Mouse (Mus musculus) forebrain, embryonic 16.5 days (tissue): ENCODE measurements at regions not wholly inside any gene's neighbourhood (a gene's known extent, or its start where the extent isn't known, plus 50 kb on each side); places are given as distances from the start of the nearest gene placed in this dataset.

ENCODE experiments used
- ATAC-seq: fragments of 200-750 bp; cut with Nextera tagmentation; 2 replicates; pipeline ENCODE4 v1.8.0; 2017; ENCODE audit warnings: mild to moderate bottlenecking, moderate library complexity
- H3K27ac ChIP-seq: fragments of 300-500 bp; sonication (generic); 2 replicates; pipeline ENCODE4 v1.5.1; 2014; ENCODE audit warnings: low read length, control low read depth
- H3K27me3 ChIP-seq: fragments of 300-500 bp; sonication (generic); replicated peaks from 2 replicates; pipeline ENCODE4 v1.6.1; 2014; ENCODE audit warnings: low read length; ENCODE audit not compliant: control insufficient read depth, insufficient read depth
- H3K36me3 ChIP-seq: fragments of 300-500 bp; sonication (generic); 2 replicates; pipeline ENCODE4 v1.6.1; 2014; ENCODE audit not compliant: control insufficient read depth, insufficient read depth
- H3K4me1 ChIP-seq: fragments of 300-500 bp; sonication (generic); replicated peaks from 2 replicates; pipeline ENCODE4 v1.6.1; 2014; ENCODE audit warnings: low read length; ENCODE audit not compliant: control insufficient read depth, insufficient read depth
- H3K4me2 ChIP-seq: fragments of 300-500 bp; sonication (generic); 2 replicates; pipeline ENCODE4 v1.6.1; 2014; ENCODE audit warnings: mild to moderate bottlenecking, low read length, control low read depth
- H3K4me3 ChIP-seq: fragments of 300-500 bp; sonication (generic); replicated peaks from 2 replicates; pipeline ENCODE4 v1.5.1; 2014; ENCODE audit warnings: mild to moderate bottlenecking, low read length, control low read depth
- H3K9ac ChIP-seq: fragments of 300-500 bp; sonication (generic); replicated peaks from 2 replicates; pipeline ENCODE4 v1.6.1; 2014; ENCODE audit warnings: low read depth, low read length, control low read depth
- H3K9me3 ChIP-seq: fragments of 300-500 bp; sonication (generic); 2 replicates; pipeline ENCODE4 v1.6.1; 2016; ENCODE audit warnings: low read length; ENCODE audit not compliant: control insufficient read depth
- WGBS: fragments of 180-500 bp; shearing (Covaris S2); extraction: QIAGEN DNeasy Blood & Tissue Kit; methylation state at CpG from one replicate; pipeline ENCODE4 v1.1.7; 2014; 5-methylcytosine and 5-hydroxymethylcytosine counted together

DNA sequence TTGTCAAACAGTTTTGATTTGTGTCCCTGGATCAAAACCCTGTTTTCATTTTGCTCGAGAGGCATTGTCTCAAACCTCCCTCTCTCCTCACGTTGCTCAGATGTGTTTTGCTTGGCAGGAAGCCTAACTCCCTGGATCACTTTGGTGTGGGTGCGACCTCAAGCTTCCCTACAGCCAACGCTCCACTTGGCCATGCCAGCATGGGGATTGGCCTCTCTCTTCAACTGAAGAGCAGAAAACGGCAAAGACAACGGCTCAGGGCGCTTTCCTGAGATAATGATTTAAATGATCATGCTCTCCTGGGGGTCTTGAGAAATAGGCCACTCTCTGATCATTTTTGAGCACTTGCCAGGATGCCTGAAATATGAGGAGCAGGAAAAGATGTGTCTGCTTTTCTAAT is 730.1 kb downstream of the Slc4a3 start:
- Histone ChIP-seq H3K9ac (no peak overlapping the region), H3K36me3 (no peaks in the 10 kb centered on the region), H3K27me3 (no peaks in the 10 kb centered on the region), H3K4me3 (no peak overlapping the region), H3K4me2 (no peak overlapping the region), H3K9me3 (no peaks in the 10 kb centered on the region), H3K27ac (no peak overlapping the region), H3K4me1 (peaks cover 4% of the 10 kb centered on the region; the same call in 1 of the 2 replicates)
- WGBS, result 30% methylated on average over 7 of the region's 7 CpGs
- ATAC-seq, result no peak

DNA sequence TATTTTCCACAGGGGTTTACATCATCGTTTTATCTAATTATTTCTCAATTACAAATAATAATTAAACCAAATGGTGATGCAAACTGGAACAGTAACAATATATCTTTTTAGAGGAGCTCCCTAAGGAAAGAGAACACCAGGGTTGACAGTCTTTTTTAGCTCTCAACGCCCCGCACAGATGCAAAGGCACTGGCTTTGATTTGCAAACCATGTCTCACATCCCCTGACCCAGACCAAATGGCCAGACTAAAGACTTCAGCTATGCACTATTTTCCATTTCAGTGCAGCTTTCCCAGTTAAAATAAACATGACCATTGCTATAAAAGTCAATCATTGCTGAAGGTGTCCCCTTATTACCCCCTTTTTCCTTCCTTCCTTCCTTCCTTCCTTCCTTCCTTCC is 730.6 kb downstream of the Slc4a3 start:
- H3K9me3 ChIP-seq, result no peaks in the 10 kb centered on the region
- no peak overlapping the region for H3K4me2 ChIP-seq
- no peak overlapping the region for H3K27ac ChIP-seq
- no peak overlapping the region for H3K9ac ChIP-seq
- H3K36me3 ChIP-seq, result no peaks in the 10 kb centered on the region
- WGBS, result 65% methylated on average over 3 of the region's 3 CpGs
- no peak for ATAC-seq
- peaks cover 4% of the 10 kb centered on the region; the same call in 1 of the 2 replicates for H3K4me1 ChIP-seq
- no peaks in the 10 kb centered on the region for H3K27me3 ChIP-seq
- H3K4me3 ChIP-seq, result no peak overlapping the region

GRCm38 (mm10) chr1:76283322-76283721 is 737.3 kb downstream of the Slc4a3 start:
- H3K36me3 ChIP-seq, result no peaks in the 10 kb centered on the region
- no peak for ATAC-seq
- no peak overlapping the region for H3K27ac ChIP-seq
- no peak overlapping the region for H3K4me3 ChIP-seq
- no peaks in the 10 kb centered on the region for H3K4me1 ChIP-seq
- no peak overlapping the region for H3K9ac ChIP-seq
- no peaks in the 10 kb centered on the region for H3K27me3 ChIP-seq
- H3K9me3 ChIP-seq, result no peaks in the 10 kb centered on the region
- WGBS, result 24% methylated on average over 3 of the region's 3 CpGs
- H3K4me2 ChIP-seq, result no peak overlapping the region

GRCm38 (mm10) chr1:76322943-76323559 is 777.0 kb downstream of the Slc4a3 start:
- H3K4me3 ChIP-seq, result no peak overlapping the region
- no peak overlapping the region for H3K9ac ChIP-seq
- no peak overlapping the region for H3K27ac ChIP-seq
- H3K36me3 ChIP-seq, result no peaks in the 10 kb centered on the region
- no peak overlapping the region for H3K4me2 ChIP-seq
- 86% methylated on average over 4 of the region's 4 CpGs for WGBS
- H3K4me1 ChIP-seq, result no peaks in the 10 kb centered on the region
- no peaks in the 10 kb centered on the region for H3K27me3 ChIP-seq
- ATAC-seq, result no peak
- H3K9me3 ChIP-seq, result no peaks in the 10 kb centered on the region

- Histone ChIP-seq H3K27me3 (no peaks in the 10 kb centered on the region), H3K36me3 (no peaks in the 10 kb centered on the region), H3K4me3 (no peak overlapping the region), H3K27ac (no peak overlapping the region), H3K4me1 (no peaks in the 10 kb centered on the region), H3K9me3 (no peaks in the 10 kb centered on the region), H3K4me2 (no peak overlapping the region), H3K9ac (no peak overlapping the region)
- no peak for ATAC-seq
- 73% methylated on average over 4 of the region's 4 CpGs for WGBS
Measured at GRCm38 (mm10) chr1:76323592-76323991, 777.5 kb downstream of the Slc4a3 start.

- H3K27me3 ChIP-seq, result no peaks in the 10 kb centered on the region
- H3K9me3 ChIP-seq, result no peaks in the 10 kb centered on the region
- H3K36me3 ChIP-seq, result no peaks in the 10 kb centered on the region
- H3K4me3 ChIP-seq, result no peak overlapping the region
- no peaks in the 10 kb centered on the region for H3K4me1 ChIP-seq
- no peak overlapping the region for H3K27ac ChIP-seq
- no peak overlapping the region for H3K9ac ChIP-seq
- no peak for ATAC-seq
- no peak overlapping the region for H3K4me2 ChIP-seq
Measured at GRCm38 (mm10) chr1:76336011-76336410, 789.9 kb downstream of the Slc4a3 start.

DNA sequence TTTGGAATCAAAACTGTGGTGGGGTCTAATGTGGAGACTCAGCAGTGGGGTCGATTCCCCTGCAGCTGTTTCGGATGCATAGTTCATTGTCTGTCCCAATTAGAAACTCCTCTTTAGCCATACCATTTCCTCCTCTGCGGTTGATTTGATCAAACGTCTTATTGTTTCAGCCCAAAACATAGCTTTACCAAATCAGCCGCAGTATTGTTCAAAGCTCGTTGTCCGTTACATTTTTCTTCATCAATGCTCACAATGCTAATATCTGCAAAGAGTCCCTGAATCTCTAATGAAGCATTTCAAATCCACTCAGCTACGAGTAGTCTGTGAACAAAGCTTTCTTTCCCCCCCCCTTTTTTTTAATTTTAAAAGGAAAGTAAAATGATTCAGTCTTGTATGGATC is 816.0 kb downstream of the Slc4a3 start:
- no peaks in the 10 kb centered on the region for H3K9me3 ChIP-seq
- H3K4me1 ChIP-seq, result no peaks in the 10 kb centered on the region
- ATAC-seq, result no peak
- H3K36me3 ChIP-seq, result no peaks in the 10 kb centered on the region
- WGBS, result 36% methylated on average over 8 of the region's 8 CpGs
- H3K27ac ChIP-seq, result no peak overlapping the region
- no peak overlapping the region for H3K9ac ChIP-seq
- H3K4me3 ChIP-seq, result no peak overlapping the region
- H3K4me2 ChIP-seq, result no peak overlapping the region
- H3K27me3 ChIP-seq, result no peaks in the 10 kb centered on the region

DNA sequence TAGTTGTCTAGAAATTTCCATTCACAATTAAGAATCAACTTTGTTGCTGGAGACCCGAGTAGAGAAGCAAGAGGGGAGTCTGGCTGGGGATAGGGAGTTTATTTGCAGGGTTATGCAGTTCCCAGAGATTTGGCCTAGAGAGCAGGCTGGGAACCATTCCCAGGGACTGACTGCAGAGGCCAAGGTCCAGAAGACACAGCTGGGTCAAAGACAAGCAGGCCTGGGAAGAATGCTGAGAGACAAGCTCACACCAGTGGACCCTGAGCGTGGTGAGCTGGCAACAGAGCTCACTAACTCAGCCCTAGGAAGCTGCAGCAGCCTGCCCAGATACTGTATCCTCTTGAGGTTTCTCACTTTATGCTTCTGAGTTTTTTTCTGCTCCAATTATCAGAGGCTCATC is 827.9 kb downstream of the Slc4a3 start:
- ATAC-seq, result no peak
- no peaks in the 10 kb centered on the region for H3K4me1 ChIP-seq
- 70% methylated on average over 2 of the region's 2 CpGs for WGBS

GRCm38 (mm10) chr1:76378154-76378553 is 832.1 kb downstream of the Slc4a3 start:
- H3K27me3 ChIP-seq, result no peaks in the 10 kb centered on the region

More for the DNA sequence above, 827.9 kb downstream of the Slc4a3 start:
- H3K36me3 ChIP-seq, result no peaks in the 10 kb centered on the region
- H3K4me3 ChIP-seq, result no peak overlapping the region
- no peaks in the 10 kb centered on the region for H3K27me3 ChIP-seq
- no peaks in the 10 kb centered on the region for H3K9me3 ChIP-seq
- H3K9ac ChIP-seq, result no peak overlapping the region
- no peak overlapping the region for H3K4me2 ChIP-seq
- no peak overlapping the region for H3K27ac ChIP-seq

DNA sequence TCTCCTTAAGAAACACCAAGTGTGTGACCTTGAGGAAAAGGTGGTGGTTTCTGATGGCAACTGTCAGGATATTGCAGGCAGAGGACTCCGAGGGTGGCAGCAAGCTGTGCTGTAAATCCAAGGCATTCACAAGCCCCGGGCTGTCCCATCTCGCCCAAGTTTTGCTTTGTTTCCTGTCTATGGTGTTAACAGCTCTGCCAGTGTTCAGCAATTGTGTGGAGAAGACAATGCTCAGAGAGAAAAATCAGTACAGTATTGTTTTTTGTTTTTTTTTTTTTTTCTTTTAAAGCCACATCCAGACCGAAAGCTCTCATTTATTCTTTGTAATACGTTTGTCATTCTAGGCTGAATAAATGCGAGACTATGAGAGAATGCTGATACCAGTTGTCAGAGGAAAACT is 846.5 kb downstream of the Slc4a3 start:
- H3K4me2 ChIP-seq, result no peak overlapping the region
- no peak overlapping the region for H3K4me3 ChIP-seq
- WGBS, result 36% methylated on average over 6 of the region's 6 CpGs

More at GRCm38 (mm10) chr1:76378154-76378553, 832.1 kb downstream of the Slc4a3 start:
- H3K36me3 ChIP-seq, result no peaks in the 10 kb centered on the region
- no peaks in the 10 kb centered on the region for H3K9me3 ChIP-seq
- 88% methylated on average over 3 of the region's 3 CpGs for WGBS
- H3K4me3 ChIP-seq, result no peak overlapping the region
- no peak overlapping the region for H3K27ac ChIP-seq
- ATAC-seq, result no peak
- no peaks in the 10 kb centered on the region for H3K4me1 ChIP-seq
- no peak overlapping the region for H3K9ac ChIP-seq
- no peak overlapping the region for H3K4me2 ChIP-seq

More for the DNA sequence above, 846.5 kb downstream of the Slc4a3 start:
- Histone ChIP-seq H3K27ac (no peak overlapping the region), H3K9me3 (no peaks in the 10 kb centered on the region), H3K36me3 (no peaks in the 10 kb centered on the region), H3K9ac (no peak overlapping the region), H3K27me3 (no peaks in the 10 kb centered on the region), H3K4me1 (peaks cover 4% of the 10 kb centered on the region)
- ATAC-seq, result no peak
